Mouse (Mus musculus): ENCODE data around the gene Bcar3. TPM values are rescaled to one million over a fixed set of nuclear protein-coding genes. Genes with fewer than 3 reads are reported as not detected.
A peak's percentile ranks its signal among the peaks of the same experiment; 100 is the strongest.

Gene Bcar3
- polyA plus RNA-seq, 1 experiment from 2014 or later = 13.8 TPM

DNA sequence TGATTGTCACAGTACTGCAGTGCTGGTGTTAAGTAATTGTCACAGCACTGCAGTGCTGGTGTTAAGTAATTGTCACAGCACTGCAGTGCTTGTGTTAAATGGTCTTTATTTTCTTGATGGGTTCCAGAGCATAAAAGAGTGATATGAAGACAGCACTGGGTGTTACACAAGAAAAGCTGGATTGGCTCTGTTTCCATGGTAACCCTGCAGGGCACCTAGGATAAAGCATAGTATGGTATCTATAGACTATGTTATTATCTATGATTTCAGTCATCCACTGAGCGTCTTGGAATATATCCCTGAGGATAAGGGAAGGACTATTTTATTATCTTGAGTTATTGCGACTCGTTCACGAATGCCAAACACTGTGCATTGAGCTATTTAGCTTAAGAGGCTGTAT lies 162.9 kb downstream of the Bcar3 start:
- Histone ChIP-seq H3K4me1 (peaks cover 26% of the 10 kb centered on the region), H3K36me3 (no peaks in the 10 kb centered on the region), H3K4me2 (no peak overlapping the region), H3K27ac (no peak overlapping the region), H3K9ac (no peak overlapping the region), H3K27me3 (no peaks in the 10 kb centered on the region), H3K4me3 (replicated peaks) (no peak overlapping the region), H3K9me3 (replicated peaks) (no peaks in the 10 kb centered on the region)
- no peak for ATAC-seq (replicated peaks; ENCODE audit: low FRiP score)
- WGBS = 56% methylated on average over 4 of the region's 4 CpGs

DNA sequence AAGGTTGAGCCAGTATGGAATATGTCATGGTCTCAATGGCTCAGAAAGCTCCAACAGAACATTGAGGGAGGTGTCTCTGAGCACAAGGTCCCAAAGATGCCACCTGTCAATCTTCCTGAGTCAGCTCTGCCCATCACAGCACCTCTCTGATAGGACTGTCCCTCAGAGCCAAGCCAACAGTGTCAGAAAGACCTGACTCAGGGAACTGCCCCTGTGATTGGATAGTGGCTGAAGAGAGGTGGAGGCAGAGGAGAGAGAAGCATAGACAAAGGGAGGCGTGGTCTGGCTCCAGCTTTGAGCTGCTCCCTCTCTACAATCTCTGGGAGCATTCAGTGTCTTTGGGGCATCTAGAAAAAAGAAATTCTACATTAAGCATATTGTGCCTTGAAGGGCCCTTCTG lies 163.8 kb downstream of the Bcar3 start:
- Histone ChIP-seq H3K4me3 (replicated peaks) (no peak overlapping the region), H3K27me3 (no peaks in the 10 kb centered on the region), H3K9ac (no peak overlapping the region), H3K9me3 (replicated peaks) (no peaks in the 10 kb centered on the region), H3K4me2 (no peak overlapping the region), H3K36me3 (no peaks in the 10 kb centered on the region), H3K4me1 (peaks cover 35% of the 10 kb centered on the region), H3K27ac (no peak overlapping the region)
- 0 out of 2 replicates have a peak, but pooled peaks have one; percentile 23 for ATAC-seq (replicated peaks; ENCODE audit: low FRiP score)
- WGBS = 67% methylated on average over 1 of the region's 1 CpGs

DNA sequence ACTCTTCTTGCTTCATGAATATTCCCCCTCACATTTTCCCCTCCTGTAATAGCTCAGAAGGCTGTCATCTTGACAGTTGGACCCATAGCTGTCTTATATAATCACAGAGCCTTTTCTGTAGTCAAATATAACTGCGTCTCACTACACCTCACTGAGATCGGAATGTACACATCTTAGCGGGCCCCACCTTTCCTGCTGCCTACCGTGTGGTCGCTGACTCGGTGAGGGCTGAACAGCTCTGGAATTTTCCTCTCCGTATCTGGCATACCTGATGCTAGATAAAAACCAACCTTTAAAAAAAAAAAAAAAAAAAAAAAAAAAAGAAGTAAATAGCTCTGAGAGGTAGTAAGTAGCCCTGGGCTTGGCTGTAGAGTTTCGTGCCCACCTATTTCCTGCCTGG lies 164.8 kb downstream of the Bcar3 start:
- Histone ChIP-seq H3K4me1 (peaks cover 43% of the 10 kb centered on the region), H3K4me3 (replicated peaks) (no peak overlapping the region), H3K27ac (no peak overlapping the region), H3K9ac (no peak overlapping the region), H3K27me3 (no peaks in the 10 kb centered on the region), H3K4me2 (no peak overlapping the region), H3K36me3 (no peaks in the 10 kb centered on the region), H3K9me3 (replicated peaks) (no peaks in the 10 kb centered on the region)
- WGBS = 72% methylated on average over 8 of the region's 8 CpGs
- no peak for ATAC-seq (replicated peaks; ENCODE audit: low FRiP score)

DNA sequence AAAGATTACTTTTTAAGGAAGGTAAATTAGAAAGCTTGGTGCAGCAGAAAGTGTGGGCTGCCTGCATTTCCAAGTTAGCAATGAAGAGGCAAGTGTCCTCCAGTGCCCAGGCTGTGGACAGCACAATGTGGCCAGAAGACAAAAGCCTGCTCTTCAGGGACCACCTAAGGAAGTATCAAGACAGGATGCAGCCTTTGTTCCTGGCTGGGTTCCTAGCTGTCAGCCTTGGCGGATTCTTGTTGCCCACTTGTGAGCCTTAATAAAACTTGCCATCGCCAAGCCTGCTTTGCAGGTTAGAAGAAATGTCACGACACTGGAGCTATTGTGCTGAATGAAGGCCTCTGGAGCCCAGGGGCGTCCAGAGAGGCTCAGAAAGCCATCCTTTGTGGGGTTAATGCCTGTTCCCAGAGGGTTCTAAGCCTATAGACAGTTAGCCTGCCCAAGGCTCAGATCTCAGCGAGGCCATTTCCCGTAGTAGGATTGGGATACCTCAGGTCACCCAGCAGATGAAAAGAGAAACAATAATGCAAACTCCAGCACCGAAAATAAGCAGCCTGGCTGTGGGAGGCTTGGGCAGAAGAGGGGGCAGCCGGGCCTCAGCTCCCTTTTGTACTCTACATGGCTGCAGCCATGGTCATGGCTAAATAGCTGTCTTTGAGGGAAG lies 167.0 kb downstream of the Bcar3 start:
- peak overlapping the region; percentile 41 for H3K27ac ChIP-seq
- WGBS = 51% methylated on average over 8 of the region's 8 CpGs
- no peak overlapping the region for H3K4me2 ChIP-seq
- no peaks in the 10 kb centered on the region for H3K27me3 ChIP-seq
- H3K9me3 ChIP-seq (replicated peaks) = no peaks in the 10 kb centered on the region
- no peak overlapping the region for H3K4me3 ChIP-seq (replicated peaks)
- peaks cover 43% of the 10 kb centered on the region for H3K4me1 ChIP-seq
- no peak for ATAC-seq (replicated peaks; ENCODE audit: low FRiP score)
- H3K9ac ChIP-seq = no peak overlapping the region
- no peaks in the 10 kb centered on the region for H3K36me3 ChIP-seq

DNA sequence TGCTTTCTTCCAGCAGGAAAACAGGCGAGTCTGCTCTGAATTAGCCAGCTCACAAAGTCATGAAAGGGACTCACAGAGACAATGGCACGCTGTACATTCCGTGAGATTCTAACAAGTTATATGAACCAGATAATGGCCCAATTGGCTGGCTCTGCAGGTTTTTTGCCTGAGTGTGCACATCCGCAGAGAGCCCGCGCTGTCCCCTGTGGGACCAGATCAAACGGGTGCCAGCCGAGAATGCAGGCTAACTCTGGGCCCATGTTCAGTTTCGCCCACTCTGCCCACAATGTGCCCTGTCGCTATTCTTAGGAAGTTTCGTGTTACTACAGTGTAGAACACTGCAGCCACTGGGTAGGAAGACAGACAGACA lies 167.6 kb downstream of the Bcar3 start:
- WGBS = 83% methylated on average over 11 of the region's 11 CpGs
- Histone ChIP-seq H3K9ac (no peak overlapping the region), H3K4me3 (replicated peaks) (no peak overlapping the region), H3K27me3 (no peaks in the 10 kb centered on the region), H3K4me1 (peaks cover 43% of the 10 kb centered on the region), H3K36me3 (no peaks in the 10 kb centered on the region), H3K27ac (peak overlapping the region; percentile 39), H3K9me3 (replicated peaks) (no peaks in the 10 kb centered on the region), H3K4me2 (no peak overlapping the region)
- no peak for ATAC-seq (replicated peaks; ENCODE audit: low FRiP score)

DNA sequence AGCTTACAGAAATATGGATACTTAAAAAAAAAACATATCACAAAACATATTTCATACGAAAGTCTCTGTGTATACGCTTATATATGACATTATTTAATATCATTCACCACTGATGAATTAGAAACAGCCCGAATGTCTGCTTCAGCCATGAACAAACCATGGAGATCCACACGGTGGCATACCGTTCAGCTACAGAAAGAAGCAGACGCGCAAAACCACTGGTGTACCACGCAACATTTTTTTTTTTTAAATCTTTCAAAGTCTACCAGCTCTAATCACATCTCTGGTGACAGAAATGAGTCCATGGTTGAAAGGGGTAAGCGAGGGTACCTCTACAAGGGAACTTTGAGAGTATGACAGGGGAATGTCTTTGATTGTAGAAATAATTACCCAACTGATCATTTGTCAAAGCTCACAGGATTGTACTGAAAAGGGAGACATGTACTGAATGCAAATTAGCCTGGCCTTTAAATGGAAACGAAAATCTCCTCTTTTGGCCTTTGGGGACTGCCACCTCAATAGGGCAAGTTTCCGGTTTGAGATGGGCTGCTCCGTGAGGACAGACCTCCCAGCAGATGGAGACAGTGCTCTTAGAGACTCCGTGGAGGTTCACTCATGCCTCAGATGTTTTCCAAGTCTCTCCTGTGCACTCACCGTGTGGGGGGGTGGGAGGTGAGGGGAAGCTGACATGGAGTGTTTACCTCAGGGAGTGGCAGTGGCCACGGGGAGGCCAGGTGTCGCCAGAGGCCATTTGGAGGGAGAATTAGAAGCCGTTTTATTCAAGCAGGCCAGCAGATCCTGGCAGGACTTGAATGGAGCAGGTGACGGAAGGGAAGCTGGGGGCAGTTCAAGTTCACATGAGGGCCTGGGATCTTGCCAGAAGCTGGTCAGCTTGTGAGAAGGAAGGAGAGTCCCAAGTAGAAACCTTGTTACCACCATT lies 168.3 kb downstream of the Bcar3 start:
- Histone ChIP-seq H3K9ac (no peak overlapping the region), H3K9me3 (replicated peaks) (no peaks in the 10 kb centered on the region), H3K4me3 (replicated peaks) (no peak overlapping the region), H3K36me3 (no peaks in the 10 kb centered on the region), H3K4me2 (0 out of 2 replicates have a peak overlapping the region, but pooled peaks have one; percentile 6), H3K4me1 (peaks cover 40% of the 10 kb centered on the region), H3K27ac (peak overlapping the region; percentile 73), H3K27me3 (no peaks in the 10 kb centered on the region)
- peak; percentile 36; the same call in 1 of the 2 replicates for ATAC-seq (replicated peaks; ENCODE audit: low FRiP score)
- 47% methylated on average over 18 of the region's 18 CpGs for WGBS

DNA sequence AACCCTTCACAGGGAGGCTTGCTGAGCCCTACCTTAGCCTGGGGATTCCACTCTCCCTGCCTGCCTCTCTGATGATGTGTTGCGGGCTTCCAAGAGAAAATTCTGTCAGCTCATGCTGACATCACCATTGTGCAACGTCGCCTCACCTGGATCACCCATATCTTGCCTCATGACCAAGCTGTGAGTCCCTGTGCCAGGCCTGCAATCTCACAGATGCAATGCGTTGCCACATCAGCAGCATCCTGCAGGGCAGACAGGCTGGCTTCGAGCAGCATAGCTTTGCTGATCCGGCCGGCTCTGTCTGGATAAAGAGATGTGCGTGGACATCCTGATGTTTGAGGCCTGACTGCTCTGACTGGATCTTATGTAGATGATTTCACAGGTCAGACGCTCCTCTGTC lies 169.2 kb downstream of the Bcar3 start:
- WGBS = 76% methylated on average over 9 of the region's 9 CpGs
- peak overlapping the region; percentile 73; the same call in 1 of the 2 replicates for H3K27ac ChIP-seq
- H3K4me2 ChIP-seq = no peak overlapping the region
- no peak overlapping the region for H3K9ac ChIP-seq
- no peak for ATAC-seq (replicated peaks; ENCODE audit: low FRiP score)
- no peaks in the 10 kb centered on the region for H3K9me3 ChIP-seq (replicated peaks)
- H3K4me1 ChIP-seq = peaks cover 37% of the 10 kb centered on the region
- H3K36me3 ChIP-seq = no peaks in the 10 kb centered on the region
- H3K27me3 ChIP-seq = no peaks in the 10 kb centered on the region
- no peak overlapping the region for H3K4me3 ChIP-seq (replicated peaks)

DNA sequence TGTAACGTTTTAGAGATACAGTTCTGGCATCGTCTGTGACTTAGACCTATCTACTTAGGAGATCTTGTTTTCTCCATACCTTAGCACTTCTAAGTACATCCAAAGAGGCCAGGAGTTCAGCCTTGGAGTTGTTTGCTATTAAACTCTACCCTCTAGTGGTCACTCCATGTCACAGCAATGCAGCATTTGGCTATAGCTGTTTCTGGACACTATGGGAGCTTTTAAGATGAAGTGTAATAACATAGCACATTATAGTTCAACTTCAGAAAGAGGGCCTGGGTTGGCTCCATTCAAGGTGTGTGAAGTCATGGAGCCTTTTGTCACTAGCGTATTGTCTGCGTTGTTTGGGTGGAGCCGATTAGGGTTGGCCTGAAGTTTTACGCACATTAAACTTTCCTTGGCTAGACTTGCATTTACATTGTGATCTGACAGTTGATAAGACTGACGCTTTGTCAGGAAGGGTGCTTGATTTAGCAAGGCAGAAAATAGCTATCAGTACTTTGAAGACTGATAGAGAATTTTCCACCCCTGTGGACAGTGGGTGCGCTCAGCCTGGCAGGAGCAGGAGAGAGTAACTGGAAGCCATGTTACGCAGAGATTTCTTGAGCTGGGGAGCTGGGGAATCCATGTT lies 172.3 kb downstream of the Bcar3 start:
- 51% methylated on average over 9 of the region's 9 CpGs for WGBS
- H3K27ac ChIP-seq = no peak overlapping the region
- H3K4me3 ChIP-seq (replicated peaks) = no peak overlapping the region
- no peak overlapping the region for H3K9ac ChIP-seq
- H3K9me3 ChIP-seq (replicated peaks) = no peaks in the 10 kb centered on the region
- H3K36me3 ChIP-seq = no peaks in the 10 kb centered on the region
- no peak overlapping the region for H3K4me2 ChIP-seq
- H3K27me3 ChIP-seq = no peaks in the 10 kb centered on the region
- peak; percentile 46; the same call in 1 of the 2 replicates for ATAC-seq (replicated peaks; ENCODE audit: low FRiP score)
- peaks cover 38% of the 10 kb centered on the region for H3K4me1 ChIP-seq

DNA sequence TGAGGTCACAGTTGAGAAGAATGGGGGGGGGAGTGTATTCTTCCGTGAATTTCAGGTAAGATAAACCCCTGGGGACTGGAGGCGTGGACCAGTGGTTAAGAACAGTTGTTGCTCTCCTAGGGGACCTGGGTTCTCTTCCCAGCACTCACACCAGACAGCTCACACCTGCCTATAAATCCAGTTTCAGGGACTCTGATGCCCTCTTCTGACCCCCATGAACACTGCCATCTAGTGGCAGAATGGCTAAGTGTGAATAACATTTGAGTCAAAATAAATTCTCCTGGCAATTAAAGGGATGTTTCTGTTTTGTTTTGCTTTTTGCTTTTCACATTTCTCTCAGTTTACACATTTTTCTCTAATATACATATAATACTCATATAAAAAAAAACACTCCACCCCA lies 174.0 kb downstream of the Bcar3 start:
- Histone ChIP-seq H3K4me2 (no peak overlapping the region), H3K4me1 (peaks cover 22% of the 10 kb centered on the region), H3K4me3 (replicated peaks) (no peak overlapping the region), H3K27ac (no peak overlapping the region), H3K36me3 (no peaks in the 10 kb centered on the region), H3K9me3 (replicated peaks) (no peaks in the 10 kb centered on the region), H3K27me3 (no peaks in the 10 kb centered on the region), H3K9ac (no peak overlapping the region)
- 66% methylated on average over 2 of the region's 2 CpGs for WGBS
- ATAC-seq (replicated peaks; ENCODE audit: low FRiP score) = no peak

DNA sequence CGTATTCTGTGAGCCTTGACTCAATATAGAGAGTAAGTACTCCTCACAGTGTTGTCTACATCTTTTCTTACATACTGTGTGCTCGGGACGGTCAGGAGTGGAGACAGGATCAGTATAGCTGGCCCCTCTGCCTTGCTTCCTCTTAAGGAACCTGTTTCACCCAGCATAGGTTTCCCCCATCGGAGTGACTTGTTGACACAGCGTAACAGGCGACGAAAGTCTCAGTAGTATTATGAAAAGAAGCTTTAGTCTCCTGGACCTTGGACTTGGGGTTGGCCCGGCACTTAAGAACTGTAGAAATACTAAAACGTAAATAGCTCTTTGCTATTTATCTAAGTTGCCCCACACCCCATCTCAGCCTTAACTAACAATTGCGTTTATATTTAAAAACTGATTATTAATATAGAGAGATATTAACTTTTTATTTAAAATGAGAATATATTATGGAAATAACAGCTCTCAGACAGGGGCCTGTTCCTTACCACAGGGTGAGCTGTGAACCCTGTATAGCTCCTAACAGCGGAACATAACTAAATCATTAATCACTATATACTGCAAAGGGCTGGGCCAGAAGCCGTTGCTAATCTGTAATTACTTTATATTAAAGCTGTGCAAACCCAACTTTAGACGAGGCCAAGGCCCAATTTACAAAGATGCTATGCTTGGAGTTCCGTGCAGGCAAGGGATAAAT lies 176.5 kb downstream of the Bcar3 start:
- Histone ChIP-seq H3K27ac (peak overlapping the region; percentile 5; the same call in 1 of the 2 replicates), H3K36me3 (no peaks in the 10 kb centered on the region), H3K4me3 (replicated peaks) (no peak overlapping the region), H3K27me3 (no peaks in the 10 kb centered on the region), H3K9me3 (replicated peaks) (no peaks in the 10 kb centered on the region), H3K9ac (no peak overlapping the region), H3K4me1 (peaks cover 36% of the 10 kb centered on the region), H3K4me2 (no peak overlapping the region)
- WGBS = 71% methylated on average over 14 of the region's 14 CpGs
- ATAC-seq (replicated peaks; ENCODE audit: low FRiP score) = no peak

DNA sequence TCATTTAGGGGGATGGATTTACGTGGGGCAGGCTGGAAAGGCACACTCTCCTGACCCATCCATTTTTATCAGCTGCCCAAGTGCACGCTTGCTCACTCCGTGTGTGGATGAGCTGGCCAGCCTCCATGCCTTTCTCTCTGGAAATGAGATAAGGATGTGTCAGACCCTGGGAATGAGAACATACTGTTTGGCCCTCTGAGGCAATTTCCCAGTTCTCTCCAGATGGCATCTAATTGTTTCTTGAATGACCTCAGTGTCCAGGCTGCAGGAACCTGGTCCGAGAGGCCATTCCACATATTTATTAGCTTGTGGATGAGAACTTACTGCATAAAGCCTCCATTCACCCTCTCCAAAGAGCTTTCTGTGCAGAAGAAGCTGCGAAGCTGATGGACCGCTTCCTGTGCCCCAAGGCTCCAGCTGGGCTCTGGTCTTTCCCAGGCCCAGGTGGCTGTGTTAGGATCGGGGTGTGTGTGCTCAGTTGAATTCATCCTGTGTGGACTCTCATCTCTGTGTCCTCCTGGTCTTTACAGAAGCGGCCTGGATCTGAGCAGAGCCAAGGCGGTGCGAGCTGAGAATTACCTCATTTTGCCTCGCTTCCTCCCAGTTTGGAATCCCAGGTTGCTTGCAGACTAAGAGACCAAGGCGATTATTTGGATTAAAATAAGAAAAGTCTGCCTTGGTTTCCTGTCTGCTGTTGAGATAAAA lies 177.2 kb downstream of the Bcar3 start:
- no peaks in the 10 kb centered on the region for H3K9me3 ChIP-seq (replicated peaks)
- H3K36me3 ChIP-seq = no peaks in the 10 kb centered on the region
- H3K27ac ChIP-seq = peak overlapping the region; percentile 5; the same call in 1 of the 2 replicates
- no peak overlapping the region for H3K4me2 ChIP-seq
- no peak overlapping the region for H3K9ac ChIP-seq
- ATAC-seq (replicated peaks; ENCODE audit: low FRiP score) = no peak
- H3K4me1 ChIP-seq = peaks cover 40% of the 10 kb centered on the region
- H3K27me3 ChIP-seq = no peaks in the 10 kb centered on the region
- WGBS = 66% methylated on average over 12 of the region's 12 CpGs
- no peak overlapping the region for H3K4me3 ChIP-seq (replicated peaks)

All from kidney, embryonic 15.5 days (tissue).